Mouse (Mus musculus) testis, adult 2 months (tissue): ENCODE data around the gene Acap1.

ENCODE experiments used
- CTCF ChIP-seq: fragments of 200-500 bp; IDR thresholded peaks from 2 replicates; pipeline ENCODE4 v1.5.1; 2012; ENCODE audit warnings: low read depth, mild to moderate bottlenecking, inconsistent platforms, low read length, moderate library complexity; ENCODE audit not compliant: control insufficient read depth, insufficient read depth, insufficient replicate concordance
- POLR2A ChIP-seq: fragments of 200-500 bp; IDR thresholded peaks from 2 replicates; pipeline ENCODE4 v1.6.1; 2012; ENCODE audit warnings: low read depth, mild to moderate bottlenecking, inconsistent platforms, low read length, moderate library complexity; ENCODE audit not compliant: control insufficient read depth

DNA sequence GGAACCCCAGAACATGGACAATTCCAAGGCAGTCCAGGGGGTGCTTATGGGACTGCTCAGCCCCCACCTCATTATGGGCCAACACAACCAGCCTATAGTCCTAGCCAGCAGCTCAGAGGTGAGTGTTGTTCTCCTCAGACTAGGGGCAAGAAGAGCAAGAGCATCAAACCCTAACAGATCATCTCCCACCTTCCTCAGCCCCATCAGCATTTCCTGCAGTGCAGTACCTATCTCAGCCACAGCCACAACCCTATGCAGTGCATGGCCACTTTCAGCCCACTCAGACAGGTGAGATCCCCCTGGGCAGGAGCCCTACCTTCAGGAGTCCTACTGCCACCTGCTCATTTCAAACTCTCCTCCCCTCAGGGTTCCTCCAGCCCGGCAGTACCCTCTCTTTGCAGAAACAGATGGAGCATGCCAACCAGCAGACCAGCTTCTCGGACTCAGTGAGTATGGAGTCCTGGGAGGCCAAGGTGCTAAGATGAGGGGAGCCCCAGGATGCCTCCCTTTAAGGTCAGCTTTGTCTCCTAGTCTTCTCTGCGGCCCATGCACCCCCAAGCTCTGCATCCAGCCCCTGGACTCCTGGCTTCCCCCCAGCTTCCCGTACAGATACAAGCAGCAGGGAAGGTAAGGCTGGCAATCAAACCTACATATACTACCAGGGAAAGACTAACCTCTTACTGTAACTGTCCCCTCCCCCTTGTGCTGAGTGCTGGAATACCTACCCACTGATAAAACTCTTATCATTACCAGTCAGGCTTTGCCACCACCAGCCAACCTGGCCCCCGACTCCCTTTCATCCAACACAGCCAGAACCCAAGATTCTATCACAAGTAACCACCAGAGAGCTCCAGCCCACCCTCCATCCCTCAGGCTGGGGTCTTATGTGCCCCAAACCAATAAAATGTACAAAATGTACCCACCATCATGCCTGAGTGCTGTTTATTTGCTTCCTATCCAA lies 20.6 kb upstream of the Acap1 start:
- TF ChIP-seq POLR2A = peak; percentile 17; the same call in 1 of the 2 replicates
- TF ChIP-seq CTCF = no peak
